Mouse (Mus musculus) ovary, postnatal 36 days (tissue): Measurements from ENCODE around the gene Pstpip1.
A peak's percentile ranks its signal among the peaks of the same experiment; 100 is the strongest.

Experiments
- DNase-seq: peaks from one replicate; pipeline ENCODE4 v3.0.0; 2022; ENCODE audit warnings: low spot score, mixed read lengths

The Pstpip1 gene

GRCm38 (mm10) chr9:56151745-56152481 lies 62.2 kb downstream of the Pstpip1 start:
- no peak for DNase-seq

- DNase-seq: no peak
These were observed 62.8 kb downstream of the Pstpip1 start for GRCm38 (mm10) chr9:56152482-56153007.

- DNase-seq: no peak
These were observed 64.8 kb downstream of the Pstpip1 start for GRCm38 (mm10) chr9:56154572-56154971.

GRCm38 (mm10) chr9:56158077-56158476 lies 68.3 kb downstream of the Pstpip1 start:
- no peak for DNase-seq

GRCm38 (mm10) chr9:56159456-56159855 lies 69.7 kb downstream of the Pstpip1 start:
- no peak for DNase-seq

GRCm38 (mm10) chr9:56160341-56161141 lies 70.8 kb downstream of the Pstpip1 start:
- peak; percentile 91 for DNase-seq

- no peak for DNase-seq
These were observed 75.6 kb downstream of the Pstpip1 start, which contains the start of gene Tspan3 for GRCm38 (mm10) chr9:56165377-56165776. Tspan3 (minus strand) TSS chr9:56165477.

- no peak for DNase-seq
These were observed 76.4 kb downstream of the Pstpip1 start for GRCm38 (mm10) chr9:56166161-56166560.

GRCm38 (mm10) chr9:56167690-56168089 lies 77.9 kb downstream of the Pstpip1 start:
- DNase-seq: no peak

GRCm38 (mm10) chr9:56175316-56175715 lies 85.6 kb downstream of the Pstpip1 start:
- no peak for DNase-seq

GRCm38 (mm10) chr9:56177354-56177753 lies 87.6 kb downstream of the Pstpip1 start:
- no peak for DNase-seq
